Mouse (Mus musculus): ENCODE results near the gene Stpg4.

GRCm38 (mm10) chr17:87432314-87432713 is 4.8 kb upstream of the Stpg4 start:
- TF ChIP-seq CTCF (IDR thresholded peaks at IDR 0.05; ENCODE audit: borderline replicate concordance, insufficient read depth, low read depth, low read length) = no peak
- TF ChIP-seq POLR2A (IDR thresholded peaks at IDR 0.05; ENCODE audit: borderline replicate concordance, insufficient read depth, low read length) = no peak
